8 mouse cellular contexts compared by ENCODE assay signal in genomic region chr13:23369421-23369765, GRCm38 (mm10). TPM values are rescaled to one million over a fixed set of nuclear protein-coding genes. Genes with fewer than 3 reads are reported as not detected.
A peak's percentile ranks its signal among the peaks of the same experiment; 100 is the strongest.
DNase-seq lines count a peak whose midpoint lies in the region; ATAC-seq and TF ChIP-seq lines count a peak whose summit lies in the region.

No protein-coding gene starts in this region.

- no peak for DNase-seq in lung, postnatal 0 days (ENCODE audit: low spot score)
- DNase-seq in lung, postnatal 4 days = no peak
- no peak for DNase-seq in B cell, adult 2 months
- no peak for DNase-seq in layer of hippocampus, adult 11-12 months (ENCODE audit: low spot score)
- DNase-seq in urinary bladder, postnatal 36 days (ENCODE audit: low spot score in 2 of 2) = no peak

- no peak for TF ChIP-seq POLR2A in small intestine, adult 2 months (IDR thresholded peaks at IDR 0.05; ENCODE audit: low read depth, low read length)

- peak overlapping the region; percentile 85; the same call in 1 of the 2 replicates for H3K27ac ChIP-seq in lung, postnatal 0 days (ENCODE audit: low read length)
- peak overlapping the region; percentile 94 for H3K27ac ChIP-seq in limb, embryonic 13.5 days
- H3K27ac ChIP-seq in small intestine, adult 2 months (ENCODE audit: insufficient read depth, low read depth, low read length) = 0 out of 2 replicates have a peak overlapping the region, but pooled peaks have one; percentile 15

- no peaks in the 10 kb centered on the region for H3K27me3 ChIP-seq in lung, postnatal 0 days (replicated peaks; ENCODE audit: insufficient read depth, low read length)
- H3K27me3 ChIP-seq in limb, embryonic 13.5 days = no peaks in the 10 kb centered on the region
- no peaks in the 10 kb centered on the region for H3K27me3 ChIP-seq in small intestine, adult 2 months (ENCODE audit: control insufficient read depth, insufficient read depth, low read length)

- peak overlapping the region; percentile 68 for H3K4me2 ChIP-seq in lung, postnatal 0 days (replicated peaks; ENCODE audit: low read depth, low read length)
- H3K4me2 ChIP-seq in limb, embryonic 13.5 days (replicated peaks) = peak overlapping the region; percentile 80

- 0% methylated on average over 10 of the region's 10 CpGs for WGBS in lung, postnatal 0 days
- under 1% methylated on average over 10 of the region's 10 CpGs for WGBS in limb, embryonic 13.5 days
- WGBS in small intestine, adult 2 months = under 1% methylated on average over 10 of the region's 10 CpGs

- TF ChIP-seq CTCF in lung, postnatal 0 days (IDR thresholded peaks at IDR 0.05) = no peak
- TF ChIP-seq CTCF in small intestine, adult 2 months (IDR thresholded peaks at IDR 0.05; ENCODE audit: extremely low read depth, insufficient read length, insufficient replicate concordance, low read depth, low read length) = 0 out of 2 replicates have a peak, but pooled peaks have one; percentile 6

- peak; percentile 20 for ATAC-seq in lung, postnatal 0 days
- peak; percentile 65 for ATAC-seq in erythroid progenitor cell, adult 5-6 weeks (replicated peaks; ENCODE audit: low FRiP score, poor library complexity, severe bottlenecking)
- ATAC-seq in limb, embryonic 13.5 days (ENCODE audit: low FRiP score, low read depth) = peak; percentile 21

- no peak for TF ChIP-seq EP300 in lung, postnatal 0 days (IDR thresholded peaks at IDR 0.05)

- no peaks in the 10 kb centered on the region for H3K9me3 ChIP-seq in lung, postnatal 0 days (ENCODE audit: low read length)
- H3K9me3 ChIP-seq in limb, embryonic 13.5 days = no peaks in the 10 kb centered on the region

- peak overlapping the region; percentile 62 for H3K4me3 ChIP-seq in lung, postnatal 0 days (ENCODE audit: low read depth, low read length)
- H3K4me3 ChIP-seq in limb, embryonic 13.5 days = peak overlapping the region; percentile 75
- H3K4me3 ChIP-seq in small intestine, adult 2 months (ENCODE audit: low read depth, low read length) = peak overlapping the region; percentile 90

- no peaks in the 10 kb centered on the region for H3K36me3 ChIP-seq in lung, postnatal 0 days (ENCODE audit: insufficient read depth, low read length)
- 0 out of 2 replicates have a peak, but pooled peaks cover 6% of the 10 kb centered on the region for H3K36me3 ChIP-seq in limb, embryonic 13.5 days
- H3K36me3 ChIP-seq in small intestine, adult 2 months (ENCODE audit: control insufficient read depth, insufficient read depth, low read length) = no peaks in the 10 kb centered on the region

- H3K4me1 ChIP-seq in lung, postnatal 0 days (ENCODE audit: insufficient read depth, low read depth, low read length) = peaks cover 6% of the 10 kb centered on the region
- peaks cover 30% of the 10 kb centered on the region for H3K4me1 ChIP-seq in limb, embryonic 13.5 days
- H3K4me1 ChIP-seq in small intestine, adult 2 months (ENCODE audit: control insufficient read depth, insufficient read depth, insufficient read length, low read length) = no peaks in the 10 kb centered on the region

- peak overlapping the region; percentile 54; the same call in 1 of the 2 replicates for H3K9ac ChIP-seq in lung, postnatal 0 days (replicated peaks; ENCODE audit: low read depth)
- H3K9ac ChIP-seq in limb, embryonic 13.5 days = peak overlapping the region; percentile 85

RNA-seq across cellular contexts. Expression of gene Zfp322a, which starts 0.4 kb away (rescaled TPM):
- polyA plus RNA-seq in lung, postnatal 0 days (2015; fragmentation: Nextera tagmentation; extraction: Ambion mirVana) = 27.1 and 30.9 TPM in 2 replicates
- 4.3 and 15.1 TPM in 2 replicates for total RNA-seq in erythroid progenitor cell, adult 5-6 weeks (2015; ENCODE audit: low replicate concordance)
- 18.7 and 48.1 TPM in 2 replicates for total RNA-seq in erythroid progenitor cell, adult 5-6 weeks (2017; ENCODE audit: low replicate concordance)
- 65.0 and 70.3 TPM in 2 replicates for polyA plus RNA-seq in limb, embryonic 13.5 days (2015; fragmentation: Nextera tagmentation; extraction: Ambion mirVana)
- 0.15 and 0.20 TPM in 2 replicates for polyA plus RNA-seq in small intestine, adult 2 months (2012; rRNA removed)

RNA-seq across cellular contexts. Expression of gene Abt1, which starts 54.3 kb away (rescaled TPM):
- polyA plus RNA-seq in lung, postnatal 0 days (2015; fragmentation: Nextera tagmentation; extraction: Ambion mirVana) = 8.4 and 8.7 TPM in 2 replicates
- 1.1 and 2.1 TPM in 2 replicates for total RNA-seq in erythroid progenitor cell, adult 5-6 weeks (2015; ENCODE audit: low replicate concordance)
- 1.3 and 1.6 TPM in 2 replicates for total RNA-seq in erythroid progenitor cell, adult 5-6 weeks (2017; ENCODE audit: low replicate concordance)
- polyA plus RNA-seq in limb, embryonic 13.5 days (2015; fragmentation: Nextera tagmentation; extraction: Ambion mirVana) = 13.4 and 14.8 TPM in 2 replicates
- polyA plus RNA-seq in small intestine, adult 2 months (2012; rRNA removed) = 0.95 and 1.2 TPM in 2 replicates

Comparison
In these comparisons a context has a peak if more than half of its experiments do, and no peak if none do; other contexts are left out.
1. H3K27ac ChIP-seq: peak in every context shown above with its lines; median percentile 94 in limb, embryonic 13.5 days; 85 in lung, postnatal 0 days; 15 in small intestine, adult 2 months.
2. RNA of gene Zfp322a, which starts 0.4 kb away (polyA plus RNA-seq): 65.0 to 70.3 TPM in limb, embryonic 13.5 days and 27.1 to 30.9 TPM in lung, postnatal 0 days; 0.15 to 0.20 TPM in small intestine, adult 2 months; every median in the first group is over 10 times any median in the second.
3. Peak in every context shown above with its lines, with median percentiles within 50 percentile points of each other: ATAC-seq and H3K4me3 ChIP-seq.